Mouse (Mus musculus): ENCODE measurements around the gene Ensa. TPM values are rescaled to one million over a fixed set of nuclear protein-coding genes. Genes with fewer than 3 reads are reported as not detected.

Gene Ensa
- polyA plus RNA-seq, 2 experiments: 43.4 to 67.8 TPM

DNA sequence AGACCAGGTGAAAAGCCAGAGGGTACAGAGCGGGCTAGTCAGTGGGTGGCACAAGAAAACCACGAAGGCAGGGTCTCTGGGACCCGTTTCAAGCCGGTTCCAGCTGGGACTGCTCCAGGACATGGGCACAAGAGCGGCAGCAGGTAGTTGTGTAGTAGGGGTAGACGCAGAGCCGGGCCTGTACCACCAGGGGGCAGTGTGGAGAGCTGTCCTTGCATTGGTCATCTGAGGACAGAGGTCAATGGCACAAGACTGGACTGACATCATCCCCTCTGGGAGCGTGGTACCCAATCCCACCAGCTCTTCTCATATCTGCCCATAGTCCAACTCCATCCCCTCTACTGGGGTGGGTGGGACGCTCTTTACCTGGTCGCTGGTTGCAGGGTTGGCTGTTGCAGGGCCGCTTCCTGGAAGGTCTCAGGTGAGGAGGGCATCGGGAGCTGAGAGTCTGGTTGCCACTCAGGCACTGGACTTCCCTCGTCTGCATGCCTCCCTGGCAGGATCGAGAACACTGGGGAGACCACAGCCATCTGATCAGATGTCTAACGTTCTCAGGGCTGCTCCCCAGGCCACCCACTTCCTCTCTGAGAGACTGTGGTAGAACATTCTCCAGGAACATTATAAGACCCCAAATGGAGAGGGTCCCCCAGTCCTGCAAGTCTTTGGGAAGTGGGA, 52.1 kb downstream of the Ensa start:
- TF ChIP-seq POLR2A (IDR thresholded peaks at IDR 0.05; ENCODE audit: borderline replicate concordance, extremely low read depth, insufficient read depth, insufficient read length): no peak
- DNase-seq (ENCODE audit: low spot score): no peak
- no peak for ATAC-seq (ENCODE audit: low FRiP score, low read depth)
- no peaks in the 10 kb centered on the region for H3K27me3 ChIP-seq (ENCODE audit: control insufficient read depth, insufficient read depth, low read length)
- no peak overlapping the region for H3K27ac ChIP-seq (replicated peaks; ENCODE audit: low read depth, low read length)
- no peaks in the 10 kb centered on the region for H3K9me3 ChIP-seq (ENCODE audit: control insufficient read depth, low read length)
- peaks cover 47% of the 10 kb centered on the region for H3K4me1 ChIP-seq (ENCODE audit: control insufficient read depth, insufficient read depth, low read length)
- H3K9ac ChIP-seq (ENCODE audit: low read depth, low read length, severe bottlenecking): no peak overlapping the region
- H3K36me3 ChIP-seq (ENCODE audit: control insufficient read depth, insufficient read depth, low read length): no peaks in the 10 kb centered on the region; the same call in 1 of the 2 replicates
- 58% methylated on average over 15 of the region's 15 CpGs for WGBS
- H3K4me2 ChIP-seq (replicated peaks; ENCODE audit: low read depth, low read length, severe bottlenecking): no peak overlapping the region
- no peak overlapping the region for H3K4me3 ChIP-seq (replicated peaks; ENCODE audit: low read length)

DNA sequence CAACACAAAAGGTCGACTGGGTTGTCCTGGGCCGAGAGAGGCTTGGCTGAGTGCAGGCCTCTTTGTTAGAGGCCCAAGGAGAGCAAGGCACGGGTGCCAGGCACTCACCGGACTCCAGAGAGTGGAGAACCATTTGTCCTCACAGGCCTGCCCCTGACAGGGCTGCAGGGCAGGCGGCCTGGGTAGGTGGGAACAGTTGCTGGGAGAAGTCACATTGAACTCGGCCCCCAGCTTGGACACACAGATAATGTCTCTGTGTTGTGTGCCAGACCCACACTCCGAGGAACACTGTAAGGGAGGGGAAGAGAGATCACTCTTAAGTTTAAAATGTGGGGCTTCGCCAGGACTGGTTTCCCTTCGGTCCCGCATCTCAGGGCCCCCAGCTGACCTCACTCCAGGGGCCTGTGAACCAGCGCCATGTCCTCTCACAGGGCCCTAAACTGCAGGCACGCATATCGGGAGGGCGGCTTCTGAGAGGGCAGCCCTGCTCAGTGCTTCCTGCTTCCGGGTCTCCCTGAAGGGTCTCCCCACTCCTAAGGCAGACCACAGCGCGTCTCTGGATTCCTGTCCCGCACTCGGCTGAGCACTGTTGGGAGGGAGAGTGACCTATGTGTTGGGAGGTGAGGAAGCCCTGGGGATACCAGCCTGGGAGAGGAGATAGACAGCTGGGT, 52.8 kb downstream of the Ensa start:
- DNase-seq (ENCODE audit: low spot score): no peak
- no peak for ATAC-seq (ENCODE audit: low FRiP score, low read depth)
- Histone ChIP-seq H3K4me3 (replicated peaks; ENCODE audit: low read length) (no peak overlapping the region), H3K27ac (replicated peaks; ENCODE audit: low read depth, low read length) (no peak overlapping the region), H3K36me3 (ENCODE audit: control insufficient read depth, insufficient read depth, low read length) (no peaks in the 10 kb centered on the region; the same call in 1 of the 2 replicates), H3K27me3 (ENCODE audit: control insufficient read depth, insufficient read depth, low read length) (no peaks in the 10 kb centered on the region), H3K9ac (ENCODE audit: low read depth, low read length, severe bottlenecking) (no peak overlapping the region), H3K9me3 (ENCODE audit: control insufficient read depth, low read length) (no peaks in the 10 kb centered on the region), H3K4me2 (replicated peaks; ENCODE audit: low read depth, low read length, severe bottlenecking) (no peak overlapping the region), H3K4me1 (ENCODE audit: control insufficient read depth, insufficient read depth, low read length) (peaks cover 41% of the 10 kb centered on the region)
- WGBS: 80% methylated on average over 18 of the region's 19 CpGs
- no peak for TF ChIP-seq POLR2A (IDR thresholded peaks at IDR 0.05; ENCODE audit: borderline replicate concordance, extremely low read depth, insufficient read depth, insufficient read length)

DNA sequence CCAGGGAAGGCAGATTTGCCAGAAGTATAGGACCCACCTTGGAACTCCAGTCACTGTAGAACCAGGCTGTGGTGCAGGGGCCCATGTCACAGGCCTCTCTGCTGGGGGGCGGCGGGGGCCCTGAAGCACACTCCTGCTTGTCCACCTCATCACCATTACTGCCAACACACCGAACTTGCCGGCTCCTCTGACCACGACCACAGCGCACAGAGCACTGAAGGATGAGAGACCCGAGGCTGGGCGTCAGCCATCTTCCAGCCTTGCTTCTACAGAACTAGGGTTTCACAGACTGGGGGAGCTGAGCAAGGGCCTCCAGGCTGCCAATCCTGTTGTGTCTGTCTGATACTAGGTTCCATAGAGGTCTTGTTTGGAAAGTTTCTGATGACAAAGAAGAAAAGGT, 54.8 kb downstream of the Ensa start:
- TF ChIP-seq POLR2A (IDR thresholded peaks at IDR 0.05; ENCODE audit: borderline replicate concordance, extremely low read depth, insufficient read depth, insufficient read length): no peak
- no peaks in the 10 kb centered on the region for H3K9me3 ChIP-seq (ENCODE audit: control insufficient read depth, low read length)
- ATAC-seq (ENCODE audit: low FRiP score, low read depth) (no peak), DNase-seq (ENCODE audit: low spot score) (no peak)
- H3K36me3 ChIP-seq (ENCODE audit: control insufficient read depth, insufficient read depth, low read length): no peaks in the 10 kb centered on the region; the same call in 1 of the 2 replicates
- no peak overlapping the region for H3K4me3 ChIP-seq (replicated peaks; ENCODE audit: low read length)
- H3K4me1 ChIP-seq (ENCODE audit: control insufficient read depth, insufficient read depth, low read length): peaks cover 21% of the 10 kb centered on the region
- H3K4me2 ChIP-seq (replicated peaks; ENCODE audit: low read depth, low read length, severe bottlenecking): no peak overlapping the region
- WGBS: 90% methylated on average over 8 of the region's 8 CpGs
- no peaks in the 10 kb centered on the region for H3K27me3 ChIP-seq (ENCODE audit: control insufficient read depth, insufficient read depth, low read length)
- no peak overlapping the region for H3K27ac ChIP-seq (replicated peaks; ENCODE audit: low read depth, low read length)
- H3K9ac ChIP-seq (ENCODE audit: low read depth, low read length, severe bottlenecking): no peak overlapping the region

DNA sequence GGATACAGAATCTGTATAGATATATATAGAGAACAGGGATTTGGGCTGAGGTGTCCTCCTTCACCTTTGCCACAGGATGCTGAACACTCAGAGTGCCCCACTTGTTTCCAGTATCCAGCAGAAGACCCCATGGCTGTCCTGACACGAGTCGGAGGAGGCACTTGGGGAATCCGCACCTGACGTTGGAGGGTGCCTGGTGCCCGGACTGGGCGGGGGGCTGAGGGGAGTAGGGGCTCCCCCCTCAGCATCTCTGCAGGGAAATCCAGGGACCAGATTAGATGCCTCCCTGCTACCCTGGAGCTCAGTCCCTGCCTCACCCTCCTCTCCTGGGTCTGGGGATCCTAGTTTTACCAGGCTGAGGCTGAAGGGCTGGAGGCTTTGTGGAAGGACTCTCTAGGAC, 55.9 kb downstream of the Ensa start:
- no peaks in the 10 kb centered on the region for H3K9me3 ChIP-seq (ENCODE audit: control insufficient read depth, low read length)
- ATAC-seq (ENCODE audit: low FRiP score, low read depth) (no peak), DNase-seq (ENCODE audit: low spot score) (no peak)
- no peak overlapping the region for H3K9ac ChIP-seq (ENCODE audit: low read depth, low read length, severe bottlenecking)
- peaks cover 9% of the 10 kb centered on the region for H3K4me1 ChIP-seq (ENCODE audit: control insufficient read depth, insufficient read depth, low read length)
- no peaks in the 10 kb centered on the region; the same call in 1 of the 2 replicates for H3K36me3 ChIP-seq (ENCODE audit: control insufficient read depth, insufficient read depth, low read length)
- no peak overlapping the region for H3K4me2 ChIP-seq (replicated peaks; ENCODE audit: low read depth, low read length, severe bottlenecking)
- TF ChIP-seq POLR2A (IDR thresholded peaks at IDR 0.05; ENCODE audit: borderline replicate concordance, extremely low read depth, insufficient read depth, insufficient read length): no peak
- no peak overlapping the region for H3K4me3 ChIP-seq (replicated peaks; ENCODE audit: low read length)
- 78% methylated on average over 6 of the region's 6 CpGs for WGBS
- no peak overlapping the region for H3K27ac ChIP-seq (replicated peaks; ENCODE audit: low read depth, low read length)
- no peaks in the 10 kb centered on the region for H3K27me3 ChIP-seq (ENCODE audit: control insufficient read depth, insufficient read depth, low read length)

DNA sequence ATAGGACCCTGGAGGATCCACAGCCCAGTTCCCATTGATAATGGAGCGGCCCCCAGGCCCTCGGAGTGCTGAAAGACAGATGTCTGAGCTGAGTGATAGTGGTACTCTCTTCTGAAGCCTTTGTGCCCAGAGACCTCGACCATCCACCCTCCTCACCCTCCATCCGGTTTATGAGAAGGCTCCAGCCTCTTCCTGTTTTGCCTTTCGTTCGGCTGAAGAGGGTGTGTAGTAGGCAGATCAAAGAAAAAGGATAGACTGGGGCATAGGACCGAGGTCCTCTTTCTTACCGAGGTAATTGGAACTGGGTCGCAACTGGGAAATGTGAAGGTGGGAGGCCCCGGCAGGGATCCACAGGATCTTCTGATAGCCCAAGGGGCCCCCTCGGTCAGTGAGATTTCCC, 56.6 kb downstream of the Ensa start:
- no peaks in the 10 kb centered on the region for H3K27me3 ChIP-seq (ENCODE audit: control insufficient read depth, insufficient read depth, low read length)

More for the DNA sequence above, 56.6 kb downstream of the Ensa start:
- no peak overlapping the region for H3K27ac ChIP-seq (replicated peaks; ENCODE audit: low read depth, low read length)
- no peak overlapping the region for H3K9ac ChIP-seq (ENCODE audit: low read depth, low read length, severe bottlenecking)
- no peaks in the 10 kb centered on the region; the same call in 1 of the 2 replicates for H3K36me3 ChIP-seq (ENCODE audit: control insufficient read depth, insufficient read depth, low read length)
- no peak overlapping the region for H3K4me3 ChIP-seq (replicated peaks; ENCODE audit: low read length)
- no peaks in the 10 kb centered on the region for H3K9me3 ChIP-seq (ENCODE audit: control insufficient read depth, low read length)
- ATAC-seq (ENCODE audit: low FRiP score, low read depth): no peak
- peaks cover 7% of the 10 kb centered on the region for H3K4me1 ChIP-seq (ENCODE audit: control insufficient read depth, insufficient read depth, low read length)
- DNase-seq (ENCODE audit: low spot score): no peak
- WGBS: 33% methylated on average over 11 of the region's 11 CpGs
- TF ChIP-seq POLR2A (IDR thresholded peaks at IDR 0.05; ENCODE audit: borderline replicate concordance, extremely low read depth, insufficient read depth, insufficient read length): no peak
- no peak overlapping the region for H3K4me2 ChIP-seq (replicated peaks; ENCODE audit: low read depth, low read length, severe bottlenecking)

Other genes starting within 250 kb of the Ensa start
- gene 4930558C23Rik, start 222.2 kb upstream of the Ensa start, polyA plus RNA-seq (2012; rRNA removed): 0.18 TPM in 1 of 2 replicates, not detected in the other
- gene 4930558C23Rik, start 222.2 kb upstream of the Ensa start, polyA plus RNA-seq (2014; fragmentation: Nextera tagmentation; extraction: Ambion mirVana): not detected in 2 replicates
- gene Arnt, start 190.6 kb upstream of the Ensa start, polyA plus RNA-seq (2012; rRNA removed): 57.1 and 70.3 TPM in 2 replicates
- 37.9 and 44.8 TPM in 2 replicates for gene Arnt, start 190.6 kb upstream of the Ensa start, polyA plus RNA-seq (2014; fragmentation: Nextera tagmentation; extraction: Ambion mirVana)
- gene Ctsk, start 125.7 kb upstream of the Ensa start, polyA plus RNA-seq (2012; rRNA removed): 53.2 and 65.1 TPM in 2 replicates
- 82.1 and 103 TPM in 2 replicates for gene Ctsk, start 125.7 kb upstream of the Ensa start, polyA plus RNA-seq (2014; fragmentation: Nextera tagmentation; extraction: Ambion mirVana)
- 10.9 and 14.2 TPM in 2 replicates for gene Ctss, start 98.2 kb upstream of the Ensa start, polyA plus RNA-seq (2012; rRNA removed)
- 23.6 and 24.3 TPM in 2 replicates for gene Ctss, start 98.2 kb upstream of the Ensa start, polyA plus RNA-seq (2014; fragmentation: Nextera tagmentation; extraction: Ambion mirVana)
- gene Hormad1, start 65.3 kb upstream of the Ensa start, polyA plus RNA-seq (2012; rRNA removed): not detected in 2 replicates
- gene Hormad1, start 65.3 kb upstream of the Ensa start, polyA plus RNA-seq (2014; fragmentation: Nextera tagmentation; extraction: Ambion mirVana): not detected in 2 replicates
- gene Golph3l, start 36.1 kb upstream of the Ensa start, polyA plus RNA-seq (2012; rRNA removed): 19.0 and 23.8 TPM in 2 replicates
- 32.2 and 34.7 TPM in 2 replicates for gene Golph3l, start 36.1 kb upstream of the Ensa start, polyA plus RNA-seq (2014; fragmentation: Nextera tagmentation; extraction: Ambion mirVana)
- gene Mcl1, start 33.8 kb downstream of the Ensa start, polyA plus RNA-seq (2012; rRNA removed): 64.5 and 72.1 TPM in 2 replicates
- 67.8 and 73.5 TPM in 2 replicates for gene Mcl1, start 33.8 kb downstream of the Ensa start, polyA plus RNA-seq (2014; fragmentation: Nextera tagmentation; extraction: Ambion mirVana)
- 3.3 and 3.6 TPM in 2 replicates for gene Adamtsl4, start 62.9 kb downstream of the Ensa start, polyA plus RNA-seq (2012; rRNA removed)
- gene Adamtsl4, start 62.9 kb downstream of the Ensa start, polyA plus RNA-seq (2014; fragmentation: Nextera tagmentation; extraction: Ambion mirVana): 2.8 and 3.4 TPM in 2 replicates
- 16.2 and 21.9 TPM in 2 replicates for gene Ecm1, start 114.6 kb downstream of the Ensa start, polyA plus RNA-seq (2012; rRNA removed)
- 11.8 and 12.5 TPM in 2 replicates for gene Ecm1, start 114.6 kb downstream of the Ensa start, polyA plus RNA-seq (2014; fragmentation: Nextera tagmentation; extraction: Ambion mirVana)
- gene Tars2, start 135.2 kb downstream of the Ensa start, polyA plus RNA-seq (2012; rRNA removed): 38.4 and 40.9 TPM in 2 replicates
- gene Tars2, start 135.2 kb downstream of the Ensa start, polyA plus RNA-seq (2014; fragmentation: Nextera tagmentation; extraction: Ambion mirVana): 39.6 and 40.3 TPM in 2 replicates
- 22.0 and 23.3 TPM in 2 replicates for gene Rprd2, start 193.9 kb downstream of the Ensa start, polyA plus RNA-seq (2012; rRNA removed)
- gene Rprd2, start 193.9 kb downstream of the Ensa start, polyA plus RNA-seq (2014; fragmentation: Nextera tagmentation; extraction: Ambion mirVana): 19.9 and 24.8 TPM in 2 replicates
- 44.1 and 53.8 TPM in 2 replicates for gene Prpf3, start 230.9 kb downstream of the Ensa start, polyA plus RNA-seq (2012; rRNA removed)
- gene Prpf3, start 230.9 kb downstream of the Ensa start, polyA plus RNA-seq (2014; fragmentation: Nextera tagmentation; extraction: Ambion mirVana): 46.1 and 50.9 TPM in 2 replicates
- 113 and 155 TPM in 2 replicates for gene Mrps21, start 246.5 kb downstream of the Ensa start, polyA plus RNA-seq (2012; rRNA removed)
- 294 and 303 TPM in 2 replicates for gene Mrps21, start 246.5 kb downstream of the Ensa start, polyA plus RNA-seq (2014; fragmentation: Nextera tagmentation; extraction: Ambion mirVana)